Mouse (Mus musculus): ENCODE measurements around the gene Frmd8. TPM values are rescaled to one million over a fixed set of nuclear protein-coding genes. Genes with fewer than 3 reads are reported as not detected.
"Not testable (repeated sequence)": the region's sequence is repeated elsewhere in the genome, so short reads cannot be mapped to it uniquely, and the experiment has no call there.

Gene Frmd8
- polyA plus RNA-seq, 1 experiment from 2014 or later = 14.9 TPM

DNA sequence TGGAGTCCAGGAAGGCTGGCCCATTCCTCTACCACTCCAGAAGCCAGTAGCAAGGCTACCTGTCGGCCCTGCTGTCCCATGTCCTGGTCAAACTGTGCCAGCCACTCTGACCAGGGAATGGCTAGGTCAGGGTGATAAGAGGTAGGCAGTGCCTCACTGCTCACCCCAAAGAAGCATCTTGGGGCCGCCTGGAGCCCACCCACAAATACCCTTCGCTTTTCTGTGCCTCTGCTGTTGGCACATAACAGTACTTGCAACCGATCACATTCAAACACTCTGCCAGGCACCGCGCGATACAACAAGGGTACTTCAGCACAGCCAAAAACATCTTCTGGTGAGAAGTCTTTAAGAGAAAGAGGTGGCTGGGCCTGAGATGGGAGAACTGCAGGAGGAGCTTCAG, 17.2 kb upstream of the Frmd8 start:
- Histone ChIP-seq H3K36me3 (ENCODE audit: control insufficient read depth, insufficient read depth, low read length) (peaks cover 4% of the 10 kb centered on the region; the same call in 1 of the 2 replicates), H3K9me3 (ENCODE audit: control insufficient read depth, low read length) (no peaks in the 10 kb centered on the region), H3K27me3 (ENCODE audit: control insufficient read depth, insufficient read depth, low read length) (no peaks in the 10 kb centered on the region), H3K4me1 (replicated peaks; ENCODE audit: control insufficient read depth, insufficient read depth, low read length) (peaks cover 2% of the 10 kb centered on the region; the same call in 1 of the 2 replicates), H3K9ac (ENCODE audit: low read depth, low read length) (no peak overlapping the region), H3K4me2 (replicated peaks; ENCODE audit: low read depth, low read length) (0 out of 2 replicates have a peak overlapping the region, but pooled peaks have one; percentile 5), H3K4me3 (ENCODE audit: low read depth, low read length) (no peak overlapping the region), H3K27ac (ENCODE audit: low read depth, low read length) (0 out of 2 replicates have a peak overlapping the region, but pooled peaks have one; percentile 5)
- no peak for DNase-seq (ENCODE audit: low spot score)
- WGBS = 94% methylated on average over 7 of the region's 7 CpGs
- ATAC-seq (ENCODE audit: low FRiP score) = no peak

DNA sequence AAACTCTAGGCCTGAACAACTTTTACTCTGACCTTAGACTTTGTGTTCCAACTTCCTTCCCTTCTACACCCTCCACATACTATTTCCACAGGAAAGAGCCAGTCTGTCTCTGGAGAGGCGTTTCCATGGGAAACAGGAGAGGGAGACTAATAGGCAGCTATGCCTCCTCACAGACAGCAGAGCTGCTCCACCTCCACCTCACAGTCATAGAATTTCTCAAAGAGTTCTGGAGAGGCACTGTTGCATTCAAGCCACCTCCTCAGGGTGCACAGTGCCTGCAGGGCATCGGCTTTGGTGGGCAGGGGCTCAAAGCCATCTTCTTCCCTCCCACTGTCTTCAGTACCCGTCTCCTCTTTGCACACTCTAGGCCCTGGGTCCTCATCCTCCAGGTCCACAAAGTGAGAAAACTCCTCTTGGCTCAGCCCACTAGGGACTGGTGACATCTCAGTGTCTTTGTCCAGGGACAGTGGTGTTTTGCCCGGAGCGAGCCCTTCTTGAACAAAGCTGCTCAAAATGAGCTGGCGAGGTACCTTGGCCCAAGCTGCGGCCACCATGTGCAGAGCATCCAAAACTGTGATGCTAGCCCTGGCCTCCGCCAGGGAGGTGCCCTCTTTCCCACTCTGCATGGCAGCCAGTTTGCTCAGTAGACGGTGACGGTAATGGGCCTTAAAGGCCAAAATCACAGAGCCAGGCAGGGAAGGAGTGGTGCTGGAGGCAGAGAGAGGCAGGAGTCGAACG, 16.6 kb upstream of the Frmd8 start:
- no peak for ATAC-seq (ENCODE audit: low FRiP score)
- H3K4me1 ChIP-seq (replicated peaks; ENCODE audit: control insufficient read depth, insufficient read depth, low read length) = peaks cover 2% of the 10 kb centered on the region; the same call in 1 of the 2 replicates
- no peak for DNase-seq (ENCODE audit: low spot score)
- H3K36me3 ChIP-seq (ENCODE audit: control insufficient read depth, insufficient read depth, low read length) = peaks cover 3% of the 10 kb centered on the region; the same call in 1 of the 2 replicates
- 88% methylated on average over 12 of the region's 12 CpGs for WGBS
- H3K4me3 ChIP-seq (ENCODE audit: low read depth, low read length) = no peak overlapping the region
- H3K9me3 ChIP-seq (ENCODE audit: control insufficient read depth, low read length) = no peaks in the 10 kb centered on the region
- H3K9ac ChIP-seq (ENCODE audit: low read depth, low read length) = no peak overlapping the region
- H3K27me3 ChIP-seq (ENCODE audit: control insufficient read depth, insufficient read depth, low read length) = no peaks in the 10 kb centered on the region
- 0 out of 2 replicates have a peak overlapping the region, but pooled peaks have one; percentile 5 for H3K27ac ChIP-seq (ENCODE audit: low read depth, low read length)
- no peak overlapping the region for H3K4me2 ChIP-seq (replicated peaks; ENCODE audit: low read depth, low read length)

DNA sequence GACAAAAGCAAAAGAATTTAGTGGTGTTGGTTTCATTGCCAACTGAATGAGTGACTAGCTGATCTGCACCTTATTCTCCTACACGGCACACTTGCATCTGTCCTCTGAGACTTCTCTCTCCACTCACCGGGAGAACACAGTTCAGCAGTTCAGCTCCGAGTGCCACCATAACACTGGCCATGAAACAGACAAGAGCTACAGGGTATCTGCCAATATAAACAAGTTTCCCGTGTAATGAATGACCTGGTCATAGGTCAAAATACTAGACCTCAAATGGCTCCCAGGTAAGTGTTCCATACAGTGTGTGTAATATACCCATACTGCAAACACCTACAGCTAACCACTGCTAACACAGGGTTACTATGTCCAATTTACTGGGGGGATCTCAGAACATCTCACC, 14.1 kb upstream of the Frmd8 start:
- H3K4me3 ChIP-seq (ENCODE audit: low read depth, low read length) = no peak overlapping the region
- no peak overlapping the region for H3K27ac ChIP-seq (ENCODE audit: low read depth, low read length)
- H3K36me3 ChIP-seq (ENCODE audit: control insufficient read depth, insufficient read depth, low read length) = no peaks in the 10 kb centered on the region
- no peak for DNase-seq (ENCODE audit: low spot score)
- no peak for ATAC-seq (ENCODE audit: low FRiP score)
- H3K4me2 ChIP-seq (replicated peaks; ENCODE audit: low read depth, low read length) = no peak overlapping the region
- H3K9ac ChIP-seq (ENCODE audit: low read depth, low read length) = no peak overlapping the region
- H3K27me3 ChIP-seq (ENCODE audit: control insufficient read depth, insufficient read depth, low read length) = no peaks in the 10 kb centered on the region
- H3K9me3 ChIP-seq (ENCODE audit: control insufficient read depth, low read length) = no peaks in the 10 kb centered on the region
- 78% methylated on average over 4 of the region's 4 CpGs for WGBS
- peaks cover 2% of the 10 kb centered on the region; the same call in 1 of the 2 replicates for H3K4me1 ChIP-seq (replicated peaks; ENCODE audit: control insufficient read depth, insufficient read depth, low read length)

GRCm38 (mm10) chr19:5887234-5887815, 12.3 kb upstream of the Frmd8 start:
- Histone ChIP-seq H3K4me1 (replicated peaks; ENCODE audit: control insufficient read depth, insufficient read depth, low read length) (no peaks in the 10 kb centered on the region), H3K9me3 (ENCODE audit: control insufficient read depth, low read length) (no peaks in the 10 kb centered on the region), H3K27me3 (ENCODE audit: control insufficient read depth, insufficient read depth, low read length) (no peaks in the 10 kb centered on the region), H3K27ac (ENCODE audit: low read depth, low read length) (no peak overlapping the region), H3K4me3 (ENCODE audit: low read depth, low read length) (no peak overlapping the region), H3K4me2 (replicated peaks; ENCODE audit: low read depth, low read length) (no peak overlapping the region), H3K9ac (ENCODE audit: low read depth, low read length) (no peak overlapping the region), H3K36me3 (ENCODE audit: control insufficient read depth, insufficient read depth, low read length) (no peaks in the 10 kb centered on the region)
- WGBS = 86% methylated on average over 3 of the region's 3 CpGs
- no peak for ATAC-seq (ENCODE audit: low FRiP score)
- no peak for DNase-seq (ENCODE audit: low spot score)

- Histone ChIP-seq H3K4me1 (replicated peaks; ENCODE audit: control insufficient read depth, insufficient read depth, low read length) (no peaks in the 10 kb centered on the region), H3K36me3 (ENCODE audit: control insufficient read depth, insufficient read depth, low read length) (no peaks in the 10 kb centered on the region), H3K27ac (ENCODE audit: low read depth, low read length) (no peak overlapping the region), H3K4me2 (replicated peaks; ENCODE audit: low read depth, low read length) (no peak overlapping the region), H3K9me3 (ENCODE audit: control insufficient read depth, low read length) (no peaks in the 10 kb centered on the region), H3K4me3 (ENCODE audit: low read depth, low read length) (no peak overlapping the region), H3K27me3 (ENCODE audit: control insufficient read depth, insufficient read depth, low read length) (no peaks in the 10 kb centered on the region), H3K9ac (ENCODE audit: low read depth, low read length) (no peak overlapping the region)
- WGBS = 65% methylated on average over 4 of the region's 4 CpGs
- ATAC-seq (ENCODE audit: low FRiP score) = no peak
- peak; percentile 43 for DNase-seq (ENCODE audit: low spot score)
These were observed 10.8 kb upstream of the Frmd8 start for GRCm38 (mm10) chr19:5885838-5886237.

- no peaks in the 10 kb centered on the region for H3K4me1 ChIP-seq (replicated peaks; ENCODE audit: control insufficient read depth, insufficient read depth, low read length)
- DNase-seq (ENCODE audit: low spot score) = no peak
- no peaks in the 10 kb centered on the region for H3K36me3 ChIP-seq (ENCODE audit: control insufficient read depth, insufficient read depth, low read length)
- H3K4me3 ChIP-seq (ENCODE audit: low read depth, low read length) = no peak overlapping the region
- H3K27me3 ChIP-seq (ENCODE audit: control insufficient read depth, insufficient read depth, low read length) = no peaks in the 10 kb centered on the region
- WGBS = 75% methylated on average over 1 of the region's 1 CpGs
- no peak overlapping the region for H3K27ac ChIP-seq (ENCODE audit: low read depth, low read length)
- H3K9ac ChIP-seq (ENCODE audit: low read depth, low read length) = no peak overlapping the region
- no peaks in the 10 kb centered on the region for H3K9me3 ChIP-seq (ENCODE audit: control insufficient read depth, low read length)
- no peak for ATAC-seq (ENCODE audit: low FRiP score)
- H3K4me2 ChIP-seq (replicated peaks; ENCODE audit: low read depth, low read length) = no peak overlapping the region
These were observed 8.9 kb upstream of the Frmd8 start for GRCm38 (mm10) chr19:5883935-5884334.

DNA sequence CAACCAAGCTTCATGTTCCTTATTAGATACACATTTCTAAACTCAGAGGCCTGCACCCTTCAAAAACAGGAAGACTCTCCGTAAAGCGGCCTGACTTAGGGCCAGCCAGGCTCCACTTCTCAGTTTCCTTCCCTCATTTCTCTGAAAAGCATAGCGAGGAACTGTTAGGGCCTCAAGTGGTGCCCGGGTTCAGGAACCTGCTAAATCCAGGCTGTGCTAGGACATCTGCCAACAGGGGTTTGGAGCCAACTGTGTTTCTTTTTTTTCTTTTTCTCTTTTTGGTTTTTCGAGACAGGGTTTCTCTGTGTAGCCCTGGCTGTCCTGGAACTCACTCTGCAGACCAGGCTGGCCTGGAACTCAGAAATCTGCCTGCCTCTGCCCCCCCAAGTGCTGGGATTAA, 7.0 kb upstream of the Frmd8 start:
- not testable (repeated sequence) for ATAC-seq (ENCODE audit: low FRiP score); H3K9me3 ChIP-seq (ENCODE audit: control insufficient read depth, low read length); H3K4me1 ChIP-seq (replicated peaks; ENCODE audit: control insufficient read depth, insufficient read depth, low read length); H3K27me3 ChIP-seq (ENCODE audit: control insufficient read depth, insufficient read depth, low read length); H3K4me3 ChIP-seq (ENCODE audit: low read depth, low read length); H3K27ac ChIP-seq (ENCODE audit: low read depth, low read length); H3K4me2 ChIP-seq (replicated peaks; ENCODE audit: low read depth, low read length); DNase-seq (ENCODE audit: low spot score); H3K36me3 ChIP-seq (ENCODE audit: control insufficient read depth, insufficient read depth, low read length); H3K9ac ChIP-seq (ENCODE audit: low read depth, low read length)
- 84% methylated on average over 5 of the region's 5 CpGs for WGBS

GRCm38 (mm10) chr19:5881155-5881554, 6.1 kb upstream of the Frmd8 start:
- no peak overlapping the region for H3K9ac ChIP-seq (ENCODE audit: low read depth, low read length)
- H3K4me2 ChIP-seq (replicated peaks; ENCODE audit: low read depth, low read length) = no peak overlapping the region
- 93% methylated on average over 6 of the region's 6 CpGs for WGBS
- H3K4me1 ChIP-seq (replicated peaks; ENCODE audit: control insufficient read depth, insufficient read depth, low read length) = no peaks in the 10 kb centered on the region
- no peaks in the 10 kb centered on the region for H3K9me3 ChIP-seq (ENCODE audit: control insufficient read depth, low read length)
- DNase-seq (ENCODE audit: low spot score) (no peak), ATAC-seq (ENCODE audit: low FRiP score) (no peak)
- H3K27ac ChIP-seq (ENCODE audit: low read depth, low read length) = no peak overlapping the region
- no peak overlapping the region for H3K4me3 ChIP-seq (ENCODE audit: low read depth, low read length)
- H3K36me3 ChIP-seq (ENCODE audit: control insufficient read depth, insufficient read depth, low read length) = no peaks in the 10 kb centered on the region
- H3K27me3 ChIP-seq (ENCODE audit: control insufficient read depth, insufficient read depth, low read length) = no peaks in the 10 kb centered on the region

GRCm38 (mm10) chr19:5879735-5880134, 4.7 kb upstream of the Frmd8 start:
- H3K9me3 ChIP-seq (ENCODE audit: control insufficient read depth, low read length) = no peaks in the 10 kb centered on the region
- no peaks in the 10 kb centered on the region for H3K27me3 ChIP-seq (ENCODE audit: control insufficient read depth, insufficient read depth, low read length)
- H3K4me1 ChIP-seq (replicated peaks; ENCODE audit: control insufficient read depth, insufficient read depth, low read length) = 0 out of 2 replicates have a peak, but pooled peaks cover 2% of the 10 kb centered on the region
- H3K36me3 ChIP-seq (ENCODE audit: control insufficient read depth, insufficient read depth, low read length) = no peaks in the 10 kb centered on the region
- no peak overlapping the region for H3K4me3 ChIP-seq (ENCODE audit: low read depth, low read length)
- H3K4me2 ChIP-seq (replicated peaks; ENCODE audit: low read depth, low read length) = no peak overlapping the region
- H3K9ac ChIP-seq (ENCODE audit: low read depth, low read length) = no peak overlapping the region
- DNase-seq (ENCODE audit: low spot score) (no peak), ATAC-seq (ENCODE audit: low FRiP score) (no peak)
- no peak overlapping the region for H3K27ac ChIP-seq (ENCODE audit: low read depth, low read length)
- 85% methylated on average over 7 of the region's 7 CpGs for WGBS
